Mouse (Mus musculus): ENCODE measurements at regions not wholly inside any gene's neighbourhood (a gene's known extent, or its start where the extent isn't known, plus 50 kb on each side); places are given as distances from the start of the nearest gene placed in this dataset.

DNA sequence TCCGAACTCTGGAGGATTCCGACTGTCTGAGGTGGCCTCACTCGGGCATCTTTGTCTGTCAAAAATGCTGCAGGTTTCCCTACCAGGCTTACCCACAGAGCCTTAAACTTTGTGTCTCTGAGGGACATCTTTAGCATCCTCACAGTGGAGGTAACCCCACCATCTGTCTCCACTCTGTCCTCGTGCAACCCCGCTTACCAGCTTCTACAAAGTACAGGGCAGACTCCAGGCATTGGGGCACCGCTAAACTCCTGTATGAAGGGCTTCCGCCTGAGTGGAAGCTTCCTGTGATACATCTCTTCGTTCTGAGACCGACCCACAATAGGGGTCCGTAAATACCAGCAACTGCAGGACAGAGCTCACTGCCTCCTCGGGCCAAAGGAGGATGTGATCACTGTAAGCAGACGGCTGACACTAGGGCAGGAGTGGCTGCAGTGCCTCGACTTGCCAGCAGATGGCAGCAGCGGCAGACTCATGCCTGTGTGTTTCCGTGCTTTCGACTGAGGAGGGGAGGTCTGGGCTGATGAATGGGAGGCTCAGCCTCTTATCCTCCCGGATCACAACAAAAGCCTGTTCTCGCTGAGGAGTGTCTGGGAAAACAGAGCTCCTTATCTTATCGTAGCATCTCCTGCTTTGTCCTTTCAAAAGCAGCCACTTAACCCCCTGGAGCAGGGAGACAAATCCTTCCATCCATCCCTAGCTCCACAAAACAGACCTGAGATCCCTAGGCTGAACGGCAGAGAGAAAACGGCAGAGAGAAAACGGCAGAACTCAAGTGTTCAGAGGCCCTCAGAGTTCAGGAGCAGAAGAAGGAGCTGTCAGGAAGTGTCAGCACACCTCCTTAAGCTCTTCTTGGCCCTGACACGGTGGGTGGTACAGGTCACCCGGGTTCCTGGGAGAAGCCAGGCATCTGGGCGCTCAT lies 78.1 kb upstream of the Prok2 start:
- Histone ChIP-seq H3K4me1 (ENCODE audit: control insufficient read depth, insufficient read depth, low read length) (0 out of 2 replicates have a peak, but pooled peaks cover 5% of the 10 kb centered on the region), H3K27ac (ENCODE audit: low read depth, low read length) (no peak overlapping the region), H3K36me3 (ENCODE audit: control insufficient read depth, insufficient read depth, low read length) (no peaks in the 10 kb centered on the region), H3K9ac (ENCODE audit: low read length) (peak overlapping the region; percentile 16; the same call in 1 of the 2 replicates), H3K4me2 (ENCODE audit: low read depth) (peak overlapping the region; percentile 32), H3K27me3 (ENCODE audit: control insufficient read depth, insufficient read depth, low read length) (no peaks in the 10 kb centered on the region), H3K4me3 (ENCODE audit: low read depth, low read length) (no peak overlapping the region), H3K9me3 (ENCODE audit: control insufficient read depth, low read length) (no peaks in the 10 kb centered on the region)
- DNase-seq (ENCODE audit: low spot score) = peak; percentile 95
- peak; percentile 87 for ATAC-seq (ENCODE audit: insufficient read depth, low FRiP score, low TSS enrichment)
- 22% methylated on average over 25 of the region's 25 CpGs for WGBS

- Histone ChIP-seq H3K9me3 (ENCODE audit: control insufficient read depth, low read length) (no peaks in the 10 kb centered on the region), H3K36me3 (ENCODE audit: control insufficient read depth, insufficient read depth, low read length) (no peaks in the 10 kb centered on the region), H3K4me3 (ENCODE audit: low read depth, low read length) (no peak overlapping the region), H3K27ac (ENCODE audit: low read depth, low read length) (no peak overlapping the region), H3K9ac (ENCODE audit: low read length) (no peak overlapping the region), H3K27me3 (ENCODE audit: control insufficient read depth, insufficient read depth, low read length) (no peaks in the 10 kb centered on the region), H3K4me1 (ENCODE audit: control insufficient read depth, insufficient read depth, low read length) (0 out of 2 replicates have a peak, but pooled peaks cover 5% of the 10 kb centered on the region), H3K4me2 (ENCODE audit: low read depth) (no peak overlapping the region)
- no peak for ATAC-seq (ENCODE audit: insufficient read depth, low FRiP score, low TSS enrichment)
- DNase-seq (ENCODE audit: low spot score) = no peak
- 74% methylated on average over 6 of the region's 6 CpGs for WGBS
Observed at GRCm38 (mm10) chr6:99800919-99801318, 74.7 kb upstream of the Prok2 start.

GRCm38 (mm10) chr6:99800324-99800723 lies 74.1 kb upstream of the Prok2 start:
- H3K4me3 ChIP-seq (ENCODE audit: low read depth, low read length) = no peak overlapping the region
- 0 out of 2 replicates have a peak, but pooled peaks cover 5% of the 10 kb centered on the region for H3K4me1 ChIP-seq (ENCODE audit: control insufficient read depth, insufficient read depth, low read length)
- H3K9me3 ChIP-seq (ENCODE audit: control insufficient read depth, low read length) = no peaks in the 10 kb centered on the region
- H3K27ac ChIP-seq (ENCODE audit: low read depth, low read length) = no peak overlapping the region
- no peak for ATAC-seq (ENCODE audit: insufficient read depth, low FRiP score, low TSS enrichment)
- WGBS = 57% methylated on average over 14 of the region's 14 CpGs
- no peaks in the 10 kb centered on the region for H3K27me3 ChIP-seq (ENCODE audit: control insufficient read depth, insufficient read depth, low read length)
- no peak overlapping the region for H3K9ac ChIP-seq (ENCODE audit: low read length)
- DNase-seq (ENCODE audit: low spot score) = no peak
- no peak overlapping the region for H3K4me2 ChIP-seq (ENCODE audit: low read depth)
- H3K36me3 ChIP-seq (ENCODE audit: control insufficient read depth, insufficient read depth, low read length) = no peaks in the 10 kb centered on the region

DNA sequence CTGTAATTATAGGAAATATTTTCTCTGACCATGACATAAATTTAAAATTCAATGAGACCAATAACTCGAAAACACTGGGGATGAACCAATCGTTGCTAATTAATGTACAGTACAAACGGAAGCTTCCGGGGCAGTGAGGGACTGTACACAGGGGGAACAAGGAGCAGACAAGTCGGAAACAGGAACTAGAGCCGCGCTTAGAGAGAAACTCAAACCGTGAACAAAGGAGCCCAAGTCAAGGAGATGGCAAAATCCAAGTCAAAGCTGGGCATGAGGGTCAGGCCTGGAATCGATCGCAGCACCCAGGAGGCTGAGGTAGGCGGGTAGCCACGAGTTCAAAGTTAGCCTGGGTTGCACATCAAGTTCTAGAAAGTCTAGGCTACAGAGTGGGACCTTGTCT lies 70.2 kb upstream of the Prok2 start:
- no peak overlapping the region for H3K4me3 ChIP-seq (ENCODE audit: low read depth, low read length)
- no peaks in the 10 kb centered on the region for H3K9me3 ChIP-seq (ENCODE audit: control insufficient read depth, low read length)
- ATAC-seq (ENCODE audit: insufficient read depth, low FRiP score, low TSS enrichment) = no peak
- no peaks in the 10 kb centered on the region for H3K36me3 ChIP-seq (ENCODE audit: control insufficient read depth, insufficient read depth, low read length)
- H3K4me2 ChIP-seq (ENCODE audit: low read depth) = no peak overlapping the region
- no peaks in the 10 kb centered on the region for H3K27me3 ChIP-seq (ENCODE audit: control insufficient read depth, insufficient read depth, low read length)
- H3K27ac ChIP-seq (ENCODE audit: low read depth, low read length) = no peak overlapping the region
- WGBS = 92% methylated on average over 12 of the region's 12 CpGs
- DNase-seq (ENCODE audit: low spot score) = no peak
- H3K9ac ChIP-seq (ENCODE audit: low read length) = no peak overlapping the region
- H3K4me1 ChIP-seq (ENCODE audit: control insufficient read depth, insufficient read depth, low read length) = no peaks in the 10 kb centered on the region

DNA sequence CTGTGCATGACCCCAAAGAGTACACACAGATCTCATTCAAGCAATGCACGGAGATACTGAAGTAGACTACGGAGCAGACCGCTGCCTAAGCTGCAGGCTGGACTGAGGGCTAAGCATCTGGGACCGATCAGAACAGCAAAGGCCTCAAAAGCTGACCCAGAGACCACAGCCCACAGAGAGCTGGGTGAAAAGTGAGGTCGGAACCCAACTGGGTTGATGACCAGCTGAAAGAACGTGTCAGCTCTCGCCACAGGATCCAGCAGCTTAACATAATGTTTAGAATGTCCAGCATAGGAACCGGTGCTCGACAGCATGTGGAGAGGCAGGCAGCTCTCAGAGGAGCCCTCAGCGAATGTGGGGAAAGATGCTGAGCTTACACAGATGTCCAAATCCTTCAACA lies 67.4 kb upstream of the Prok2 start:
- no peak overlapping the region for H3K4me2 ChIP-seq (ENCODE audit: low read depth)
- no peaks in the 10 kb centered on the region for H3K4me1 ChIP-seq (ENCODE audit: control insufficient read depth, insufficient read depth, low read length)
- 58% methylated on average over 10 of the region's 10 CpGs for WGBS

DNA sequence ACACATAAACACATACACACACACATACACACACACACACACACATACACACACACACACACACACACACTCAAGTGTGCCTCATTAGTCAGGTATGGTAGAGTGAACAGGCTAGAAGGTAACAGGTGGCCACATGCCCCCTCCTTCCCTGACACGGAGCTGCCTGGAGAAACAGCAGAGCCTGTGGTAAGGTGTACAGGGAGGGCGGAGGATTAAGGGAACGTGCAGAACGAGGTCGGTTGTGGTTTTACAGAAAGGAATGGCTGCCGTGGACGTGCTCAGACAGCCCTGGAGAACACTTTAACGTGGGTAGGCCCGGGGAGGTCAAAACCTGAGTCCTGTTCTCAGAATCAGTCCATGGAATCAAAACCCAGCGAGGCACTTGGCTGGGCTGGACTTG lies 66.2 kb upstream of the Prok2 start:
- ATAC-seq (ENCODE audit: insufficient read depth, low FRiP score, low TSS enrichment) (no peak), DNase-seq (ENCODE audit: low spot score) (no peak)
- Histone ChIP-seq H3K9ac (ENCODE audit: low read length) (no peak overlapping the region), H3K4me3 (ENCODE audit: low read depth, low read length) (no peak overlapping the region), H3K27me3 (ENCODE audit: control insufficient read depth, insufficient read depth, low read length) (no peaks in the 10 kb centered on the region), H3K4me1 (ENCODE audit: control insufficient read depth, insufficient read depth, low read length) (no peaks in the 10 kb centered on the region), H3K27ac (ENCODE audit: low read depth, low read length) (no peak overlapping the region), H3K4me2 (ENCODE audit: low read depth) (no peak overlapping the region), H3K9me3 (ENCODE audit: control insufficient read depth, low read length) (no peaks in the 10 kb centered on the region), H3K36me3 (ENCODE audit: control insufficient read depth, insufficient read depth, low read length) (no peaks in the 10 kb centered on the region)
- whole genome bisulfite sequencing = 70% methylated on average over 10 of the region's 10 CpGs

More for the DNA sequence above, 67.4 kb upstream of the Prok2 start:
- Histone ChIP-seq H3K27me3 (ENCODE audit: control insufficient read depth, insufficient read depth, low read length) (no peaks in the 10 kb centered on the region), H3K4me3 (ENCODE audit: low read depth, low read length) (no peak overlapping the region), H3K9me3 (ENCODE audit: control insufficient read depth, low read length) (no peaks in the 10 kb centered on the region), H3K36me3 (ENCODE audit: control insufficient read depth, insufficient read depth, low read length) (no peaks in the 10 kb centered on the region), H3K27ac (ENCODE audit: low read depth, low read length) (no peak overlapping the region), H3K9ac (ENCODE audit: low read length) (no peak overlapping the region)
- ATAC-seq (ENCODE audit: insufficient read depth, low FRiP score, low TSS enrichment) = no peak
- DNase-seq (ENCODE audit: low spot score) = peak; percentile 44

- H3K9ac ChIP-seq (ENCODE audit: low read length) = no peak overlapping the region
- DNase-seq (ENCODE audit: low spot score) = no peak
- no peak overlapping the region for H3K4me2 ChIP-seq (ENCODE audit: low read depth)
- H3K27ac ChIP-seq (ENCODE audit: low read depth, low read length) = no peak overlapping the region
- no peak for ATAC-seq (ENCODE audit: insufficient read depth, low FRiP score, low TSS enrichment)
- no peaks in the 10 kb centered on the region for H3K4me1 ChIP-seq (ENCODE audit: control insufficient read depth, insufficient read depth, low read length)
- 85% methylated on average over 7 of the region's 7 CpGs for WGBS
- H3K36me3 ChIP-seq (ENCODE audit: control insufficient read depth, insufficient read depth, low read length) = no peaks in the 10 kb centered on the region
- no peaks in the 10 kb centered on the region for H3K27me3 ChIP-seq (ENCODE audit: control insufficient read depth, insufficient read depth, low read length)
- H3K4me3 ChIP-seq (ENCODE audit: low read depth, low read length) = no peak overlapping the region
- no peaks in the 10 kb centered on the region for H3K9me3 ChIP-seq (ENCODE audit: control insufficient read depth, low read length)
Observed at GRCm38 (mm10) chr6:99786977-99787376, 60.8 kb upstream of the Prok2 start.

- 88% methylated on average over 6 of the region's 6 CpGs for WGBS
- DNase-seq (ENCODE audit: low spot score) = no peak
- H3K36me3 ChIP-seq (ENCODE audit: control insufficient read depth, insufficient read depth, low read length) = no peaks in the 10 kb centered on the region
- H3K4me2 ChIP-seq (ENCODE audit: low read depth) = no peak overlapping the region
- ATAC-seq (ENCODE audit: insufficient read depth, low FRiP score, low TSS enrichment) = no peak
- no peaks in the 10 kb centered on the region for H3K9me3 ChIP-seq (ENCODE audit: control insufficient read depth, low read length)
- H3K4me3 ChIP-seq (ENCODE audit: low read depth, low read length) = no peak overlapping the region
- no peak overlapping the region for H3K9ac ChIP-seq (ENCODE audit: low read length)
- no peaks in the 10 kb centered on the region for H3K27me3 ChIP-seq (ENCODE audit: control insufficient read depth, insufficient read depth, low read length)
- no peak overlapping the region for H3K27ac ChIP-seq (ENCODE audit: low read depth, low read length)
- no peaks in the 10 kb centered on the region for H3K4me1 ChIP-seq (ENCODE audit: control insufficient read depth, insufficient read depth, low read length)
Observed at GRCm38 (mm10) chr6:99785212-99785611, 59.0 kb upstream of the Prok2 start.

- H3K27me3 ChIP-seq (ENCODE audit: control insufficient read depth, insufficient read depth, low read length) = no peaks in the 10 kb centered on the region
- H3K9ac ChIP-seq (ENCODE audit: low read length) = no peak overlapping the region
- DNase-seq (ENCODE audit: low spot score) (no peak), ATAC-seq (ENCODE audit: insufficient read depth, low FRiP score, low TSS enrichment) (no peak)
- 85% methylated on average over 3 of the region's 3 CpGs for WGBS
- H3K27ac ChIP-seq (ENCODE audit: low read depth, low read length) = no peak overlapping the region
- no peak overlapping the region for H3K4me3 ChIP-seq (ENCODE audit: low read depth, low read length)
- H3K4me1 ChIP-seq (ENCODE audit: control insufficient read depth, insufficient read depth, low read length) = no peaks in the 10 kb centered on the region
- no peaks in the 10 kb centered on the region for H3K9me3 ChIP-seq (ENCODE audit: control insufficient read depth, low read length)
- no peaks in the 10 kb centered on the region for H3K36me3 ChIP-seq (ENCODE audit: control insufficient read depth, insufficient read depth, low read length)
- H3K4me2 ChIP-seq (ENCODE audit: low read depth) = no peak overlapping the region
Observed at GRCm38 (mm10) chr6:99784804-99785203, 58.6 kb upstream of the Prok2 start.

Data from neural tube, embryonic 11.5 days (tissue).